Mouse (Mus musculus): ENCODE measurements around the gene Pde4b.
"Not testable (repeated sequence)": the region's sequence is repeated elsewhere in the genome, so short reads cannot be mapped to it uniquely, and the experiment has no call there.

Pde4b gene

GRCm38 (mm10) chr4:102484738-102485137 lies 397.4 kb downstream of the Pde4b start:
- no peak for DNase-seq

- no peak for DNase-seq
These were observed 399.0 kb downstream of the Pde4b start for GRCm38 (mm10) chr4:102486134-102486920.

GRCm38 (mm10) chr4:102486921-102487240 lies 399.5 kb downstream of the Pde4b start:
- no peak for DNase-seq

- DNase-seq, result no peak
These were observed 400.7 kb downstream of the Pde4b start for GRCm38 (mm10) chr4:102488000-102488399.

GRCm38 (mm10) chr4:102491468-102492123 lies 404.3 kb downstream of the Pde4b start:
- DNase-seq, result no peak

GRCm38 (mm10) chr4:102492911-102493310 lies 405.6 kb downstream of the Pde4b start:
- no peak for DNase-seq

- no peak for DNase-seq
These were observed 406.2 kb downstream of the Pde4b start for GRCm38 (mm10) chr4:102493342-102494128.

GRCm38 (mm10) chr4:102494203-102494602 lies 406.9 kb downstream of the Pde4b start:
- DNase-seq, result not testable (repeated sequence)

GRCm38 (mm10) chr4:102495001-102495400 lies 407.7 kb downstream of the Pde4b start:
- no peak for DNase-seq

- DNase-seq, result no peak
These were observed 408.1 kb downstream of the Pde4b start for GRCm38 (mm10) chr4:102495474-102495873.

GRCm38 (mm10) chr4:102496269-102497177 lies 409.2 kb downstream of the Pde4b start:
- DNase-seq, result peak; percentile 35

GRCm38 (mm10) chr4:102497221-102497620 lies 409.9 kb downstream of the Pde4b start:
- DNase-seq, result no peak

- DNase-seq, result no peak
These were observed 411.0 kb downstream of the Pde4b start for GRCm38 (mm10) chr4:102498169-102498919.

- DNase-seq, result no peak
These were observed 411.6 kb downstream of the Pde4b start for GRCm38 (mm10) chr4:102498920-102499316.

- DNase-seq, result no peak
These were observed 418.4 kb downstream of the Pde4b start for GRCm38 (mm10) chr4:102505714-102506113.

GRCm38 (mm10) chr4:102506376-102507280 lies 419.3 kb downstream of the Pde4b start:
- no peak for DNase-seq

- no peak for DNase-seq
These were observed 420.0 kb downstream of the Pde4b start for GRCm38 (mm10) chr4:102507344-102507743.

GRCm38 (mm10) chr4:102507753-102508152 lies 420.4 kb downstream of the Pde4b start:
- no peak for DNase-seq

GRCm38 (mm10) chr4:102510061-102510460 lies 422.7 kb downstream of the Pde4b start:
- no peak for DNase-seq

- no peak for DNase-seq
These were observed 423.6 kb downstream of the Pde4b start for GRCm38 (mm10) chr4:102510939-102511391.

- no peak for DNase-seq
These were observed 424.2 kb downstream of the Pde4b start for GRCm38 (mm10) chr4:102511511-102511910.
